Mouse (Mus musculus) erythroid progenitor cell, adult 5-6 weeks (primary cell): ENCODE measurements around the gene Il17rb. TPM values are rescaled to one million over a fixed set of nuclear protein-coding genes. Genes with fewer than 3 reads are reported as not detected.

Experiments
- ATAC-seq: replicated peaks from 2 replicates; pipeline ENCODE4 v1.8.0; 2016; ENCODE audit warnings: moderate number of reproducible peaks, mild to moderate bottlenecking, moderate TSS enrichment, inconsistent platforms; ENCODE audit not compliant: poor library complexity, low FRiP score, severe bottlenecking
- total RNA-seq, 2 experiments: library from RNA; stranded (forward) in 1 of 2; stranded (reverse) in 1 of 2; fragments of 150-400 nt in 1 of 2; fragments of 186-747, 209-891 nt in 1 of 2; gene quantifications; 2 replicates each; pipeline versions ENCODE4 v1.2.3 to v1.2.4; 2015 to 2017; ENCODE audit warnings: low replicate concordance in 2 of 2

Gene Il17rb
- total RNA-seq (2015; ENCODE audit: low replicate concordance) = 0.42 and 3.2 TPM in 2 replicates
- 1.4 and 3.1 TPM in 2 replicates for total RNA-seq (2017; ENCODE audit: low replicate concordance)

DNA sequence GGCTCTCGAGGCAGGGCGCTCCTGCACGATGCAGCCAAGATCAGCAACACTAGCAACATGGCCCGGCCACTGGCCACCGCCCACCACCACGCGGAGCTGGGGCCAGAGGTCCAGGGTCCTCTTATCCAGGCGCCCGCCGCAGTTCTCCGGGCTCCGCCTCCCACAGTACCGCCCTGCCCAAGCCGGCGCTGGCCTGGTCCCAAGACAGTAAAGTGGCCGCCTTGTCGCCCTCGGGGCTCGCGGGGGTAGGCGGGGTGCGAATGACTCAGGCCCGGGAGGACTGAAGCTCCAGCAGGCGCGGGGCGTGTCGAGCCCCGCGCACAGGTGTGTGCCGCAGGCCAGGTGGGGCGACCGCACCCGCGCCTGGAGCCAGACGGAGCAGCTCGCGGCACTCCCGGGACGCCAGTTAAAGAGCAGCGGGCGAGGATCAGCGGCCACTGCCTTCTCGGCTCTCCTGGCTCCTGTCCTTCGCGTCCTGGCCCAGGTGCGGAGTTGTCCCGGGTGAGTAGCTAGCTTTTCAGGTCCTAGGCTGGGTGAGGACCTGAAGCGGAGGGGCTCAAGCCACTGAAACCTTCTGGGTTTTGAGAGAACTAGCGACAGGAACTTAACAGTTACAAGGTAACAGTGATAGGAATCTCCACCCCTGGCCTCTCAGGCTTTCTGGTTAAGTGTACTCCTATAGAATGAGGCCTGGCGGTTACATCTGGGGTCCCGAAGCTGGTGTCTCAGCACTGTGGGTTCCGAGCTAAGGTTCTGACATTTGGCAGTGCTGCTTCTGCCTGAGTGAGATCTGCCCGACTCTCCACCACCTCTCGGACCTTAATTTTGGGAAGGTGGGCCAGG, at the start of gene Il17rb, which contains the start of gene Chdh:
Gene Il17rb, minus strand, starts transcription at position 164 of the 843 bp plus-strand sequence.
Gene Chdh, plus strand, starts transcription at position 291 of the 843 bp plus-strand sequence.
- no peak for ATAC-seq

DNA sequence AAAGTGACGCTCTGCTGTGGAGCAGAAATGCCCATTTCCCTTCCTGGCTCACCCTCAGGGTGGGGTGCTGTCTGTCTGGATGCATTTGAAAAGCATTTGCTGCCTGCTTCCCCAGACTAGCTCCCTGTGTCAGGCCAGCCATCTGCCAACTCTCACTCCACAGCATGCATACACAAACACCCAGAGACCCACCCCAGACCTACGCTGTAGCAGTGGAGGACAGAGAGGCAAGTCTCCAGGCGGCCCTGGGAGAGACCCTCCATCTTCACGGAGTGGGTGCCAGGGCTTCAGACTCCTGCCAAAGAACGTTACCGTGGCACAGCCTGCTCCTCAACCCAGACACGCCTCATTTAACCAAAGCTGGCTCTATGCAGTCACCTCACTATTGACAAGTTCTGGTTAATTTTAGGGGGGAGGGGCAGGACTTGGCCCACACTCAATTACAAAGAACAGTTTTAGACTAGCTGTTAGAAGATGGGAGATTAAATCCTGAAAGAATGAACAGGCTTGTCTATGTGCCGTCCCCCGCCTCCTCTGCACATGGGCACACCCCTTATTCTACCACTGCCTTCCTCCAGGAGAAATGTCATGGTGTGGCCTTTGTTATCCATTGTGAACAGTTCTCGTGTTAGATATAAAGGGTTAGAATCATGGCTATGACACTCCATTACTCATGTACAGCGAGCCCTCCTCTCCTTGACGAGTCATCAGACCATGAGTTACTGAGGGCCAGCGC, 47.5 kb upstream of the Il17rb start:
- ATAC-seq = no peak

DNA sequence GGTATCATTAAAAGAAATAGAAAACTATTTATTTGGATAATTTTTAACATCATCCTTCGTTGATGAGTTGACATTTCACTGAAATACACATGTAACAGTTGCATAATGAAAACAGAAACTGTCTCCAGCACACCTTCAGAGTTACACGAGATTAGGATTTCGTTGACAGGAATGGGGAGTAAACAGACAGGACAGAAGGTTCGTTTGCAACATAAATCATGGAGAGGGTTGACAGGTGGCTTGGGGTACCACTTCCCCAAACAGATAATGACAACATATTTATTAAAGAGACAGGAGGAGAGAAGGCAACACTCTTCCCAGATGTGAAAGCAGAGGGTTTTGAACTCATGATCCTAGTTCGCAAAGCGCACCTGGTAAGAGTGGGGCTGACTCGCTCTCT, 46.2 kb upstream of the Il17rb start:
- ATAC-seq = no peak

DNA sequence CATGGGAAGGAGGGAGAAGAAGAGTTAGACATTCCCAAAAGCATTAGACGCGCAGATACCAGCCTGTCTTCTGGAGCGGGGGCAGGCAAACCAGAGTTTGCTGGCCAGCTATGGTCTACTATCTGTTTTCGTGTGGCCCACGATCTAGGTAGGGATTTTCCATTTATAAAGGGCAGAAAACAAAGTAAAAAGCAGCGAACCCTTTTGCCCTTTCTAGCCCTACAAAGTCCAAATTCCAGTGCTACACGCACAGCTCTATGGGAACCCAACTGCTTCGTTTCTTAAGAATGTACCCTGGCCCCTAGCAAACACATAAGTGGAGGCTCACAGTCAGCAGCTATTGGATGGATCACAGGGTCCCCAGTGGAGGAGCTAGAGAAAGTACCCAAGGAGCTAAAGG, 41.6 kb upstream of the Il17rb start:
- ATAC-seq = no peak

DNA sequence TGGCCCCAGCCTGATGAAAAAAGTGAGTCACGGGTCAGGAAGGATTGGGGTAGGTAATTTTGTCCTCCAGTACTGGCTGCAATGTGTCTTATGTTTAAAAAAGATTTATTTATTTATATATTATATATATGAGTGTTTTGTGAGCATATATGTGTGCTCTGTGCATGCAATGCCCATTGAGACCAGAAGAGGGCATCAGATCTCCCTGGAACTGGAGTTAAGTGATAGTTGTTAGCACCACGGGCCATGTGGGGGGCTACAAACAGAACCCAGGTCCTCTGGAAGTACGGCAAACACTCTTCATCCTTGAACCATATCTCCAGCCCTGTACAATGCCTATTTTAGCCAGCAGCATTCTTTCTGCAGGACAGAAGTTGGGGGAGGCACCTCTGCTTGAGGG, 39.4 kb upstream of the Il17rb start:
- no peak for ATAC-seq

DNA sequence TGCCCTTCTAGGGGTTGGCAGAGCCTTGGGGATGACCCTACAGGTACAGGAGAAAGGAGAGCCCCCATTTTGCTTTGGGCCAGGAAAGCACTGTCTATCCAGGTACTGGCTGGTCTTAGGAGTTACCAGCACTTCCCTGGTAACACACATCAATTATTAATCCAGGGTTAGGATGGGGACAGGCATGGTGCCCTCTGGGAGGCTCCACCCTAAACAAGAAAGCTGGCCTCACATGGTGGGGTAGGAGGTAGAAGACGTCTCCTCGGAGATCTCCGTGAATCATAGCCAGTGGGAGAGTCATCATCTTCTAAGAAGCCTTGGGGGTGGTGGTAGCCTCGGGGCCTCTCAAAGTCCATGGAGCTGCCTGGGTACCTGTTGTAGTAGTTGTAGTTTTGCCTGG, 38.3 kb upstream of the Il17rb start:
- ATAC-seq = no peak

DNA sequence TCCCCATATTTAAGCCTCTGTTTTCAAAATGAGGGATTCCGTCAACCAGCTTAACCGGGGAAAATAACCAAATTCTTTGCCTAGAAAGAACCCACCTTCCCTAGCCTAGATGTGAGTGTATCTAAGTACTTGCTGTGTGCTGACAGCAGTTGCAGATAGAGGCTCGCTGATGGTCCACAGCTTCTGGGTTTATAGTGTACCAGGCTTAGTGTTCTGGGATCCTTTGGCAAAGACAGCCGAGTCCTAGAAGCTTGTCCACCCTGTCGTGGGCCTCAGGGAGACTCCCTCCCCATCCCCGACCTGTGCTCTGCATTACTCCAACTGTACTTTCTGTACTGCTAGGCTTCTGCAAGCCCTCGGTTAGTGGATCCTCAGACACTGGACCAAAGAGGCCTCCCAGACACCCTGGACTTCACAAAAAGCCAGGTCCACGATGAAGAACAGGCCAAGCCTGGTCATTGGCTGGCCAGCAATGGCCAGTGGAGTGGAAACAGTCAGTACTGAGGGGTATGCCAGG, 37.1 kb upstream of the Il17rb start:
- ATAC-seq = no peak

DNA sequence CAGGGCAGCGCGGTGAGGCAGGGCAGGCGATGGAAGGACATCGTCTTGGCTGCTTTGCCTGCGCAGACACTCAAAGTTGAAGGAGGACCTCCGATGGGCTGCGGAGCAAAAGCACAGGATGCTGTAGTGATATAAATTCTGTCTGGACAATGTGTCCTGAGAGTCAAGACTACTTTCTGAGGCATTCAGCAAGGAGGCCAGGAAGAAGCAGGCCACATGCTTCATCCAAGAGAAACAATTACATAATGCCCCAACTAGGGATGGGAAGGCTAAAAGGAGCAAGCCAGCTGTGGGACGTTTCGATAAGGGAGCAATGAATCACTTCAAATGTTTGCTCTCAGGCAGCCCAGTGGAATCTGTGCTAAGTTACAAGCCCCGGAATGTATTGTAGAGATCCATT, 36.5 kb upstream of the Il17rb start:
- ATAC-seq = no peak

DNA sequence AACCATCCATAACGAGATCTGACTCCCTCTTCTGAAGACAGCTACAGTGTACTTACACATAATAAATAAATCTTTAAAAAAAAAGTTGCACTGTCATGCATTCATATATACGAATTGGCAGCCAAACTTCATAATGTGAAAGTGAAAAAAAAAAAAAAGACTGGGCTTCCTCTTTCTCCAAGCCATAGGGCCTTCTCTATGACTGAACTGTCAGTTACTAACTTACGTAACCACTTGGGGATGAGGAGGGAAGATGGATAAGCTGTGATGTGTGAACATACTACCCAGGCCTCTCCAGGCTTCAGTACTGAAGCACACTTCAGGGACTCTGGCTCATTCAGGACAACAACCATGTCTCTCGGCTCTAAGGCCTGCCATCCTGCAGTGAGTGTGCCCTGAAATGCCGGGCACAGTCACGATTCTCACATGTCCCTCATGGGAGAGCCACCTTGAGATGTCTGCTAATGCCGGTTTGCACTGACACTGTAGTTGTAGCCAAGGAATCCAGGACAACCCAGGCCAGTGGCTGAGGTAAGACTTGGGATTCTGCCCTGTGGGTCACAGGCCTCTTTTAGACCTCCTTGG, 34.8 kb upstream of the Il17rb start:
- no peak for ATAC-seq

DNA sequence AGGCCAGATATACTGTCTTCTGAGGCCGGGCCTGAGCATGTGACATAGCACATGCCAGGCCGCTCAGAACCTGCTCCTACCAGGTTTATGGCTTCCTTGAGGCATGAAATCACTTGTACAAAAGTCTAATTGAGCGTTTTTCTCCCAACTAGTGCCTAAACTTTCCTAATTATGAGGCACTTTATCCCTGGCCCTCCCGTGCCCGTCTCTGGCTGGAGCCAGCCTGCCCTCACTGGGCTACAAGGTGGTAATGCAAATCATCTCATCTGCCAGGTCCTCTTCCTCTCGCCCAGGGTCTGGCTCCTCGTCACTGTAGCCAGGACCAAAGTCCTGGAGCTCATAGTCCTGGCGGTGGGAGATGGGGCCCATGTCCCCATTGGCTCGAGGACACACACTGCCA, 33.1 kb upstream of the Il17rb start:
- no peak for ATAC-seq

DNA sequence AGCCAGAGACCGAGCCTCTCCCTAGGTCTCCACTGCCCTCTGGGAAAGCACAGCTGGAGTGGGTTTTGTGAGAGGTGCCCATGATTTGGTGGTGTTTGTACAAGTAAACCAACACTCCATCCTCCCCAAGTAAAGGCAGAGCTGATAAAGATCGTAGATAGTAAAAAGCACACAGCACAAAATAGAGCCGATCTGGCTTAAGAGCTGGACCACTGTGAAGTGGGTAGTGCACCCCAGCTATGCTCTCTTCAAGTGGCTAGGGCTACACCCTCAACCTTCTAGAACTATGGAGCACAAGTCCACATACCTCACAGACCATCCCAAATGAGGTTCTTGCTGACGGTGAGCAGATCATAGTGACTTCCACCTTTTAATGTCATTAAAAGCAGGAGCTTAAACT, 30.7 kb upstream of the Il17rb start:
- no peak for ATAC-seq

DNA sequence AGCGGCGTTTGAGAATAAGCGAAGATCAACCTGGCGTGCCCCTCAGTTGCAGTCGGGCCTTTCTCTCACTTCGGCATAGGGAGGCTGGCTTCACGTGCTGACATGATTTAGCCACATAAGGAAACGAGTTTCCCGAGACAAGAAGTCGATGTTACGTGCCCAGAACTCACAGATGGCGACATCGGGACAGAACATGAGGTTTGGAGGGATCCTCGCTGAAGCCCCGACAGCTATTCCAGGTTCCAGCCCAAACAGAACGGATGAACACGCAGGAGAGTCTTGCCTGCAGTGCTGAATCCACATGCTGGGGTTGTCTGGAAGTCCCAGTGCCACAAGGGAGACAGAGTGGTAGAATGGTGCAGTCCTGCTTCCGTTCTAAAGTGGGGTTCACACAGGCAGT, 29.7 kb upstream of the Il17rb start:
- no peak for ATAC-seq

DNA sequence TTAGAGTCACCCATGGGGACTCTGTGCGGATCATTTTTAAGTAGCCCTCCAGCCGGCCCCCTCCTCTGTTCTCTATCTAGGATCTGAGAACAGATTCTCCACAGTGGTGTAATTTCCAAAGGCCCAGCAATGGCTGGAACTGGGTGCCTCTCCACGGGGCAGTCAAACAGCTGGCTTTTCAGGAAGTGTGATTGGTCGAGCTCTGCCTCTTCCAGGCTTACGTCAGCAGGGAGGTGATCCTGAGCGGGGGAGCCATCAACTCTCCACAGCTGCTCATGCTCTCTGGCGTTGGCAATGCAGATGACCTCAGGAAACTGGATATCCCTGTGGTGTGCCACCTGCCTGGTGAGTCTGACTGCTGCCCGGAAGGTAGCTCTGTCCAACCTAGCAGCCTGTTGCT, 24.7 kb upstream of the Il17rb start:
- no peak for ATAC-seq

DNA sequence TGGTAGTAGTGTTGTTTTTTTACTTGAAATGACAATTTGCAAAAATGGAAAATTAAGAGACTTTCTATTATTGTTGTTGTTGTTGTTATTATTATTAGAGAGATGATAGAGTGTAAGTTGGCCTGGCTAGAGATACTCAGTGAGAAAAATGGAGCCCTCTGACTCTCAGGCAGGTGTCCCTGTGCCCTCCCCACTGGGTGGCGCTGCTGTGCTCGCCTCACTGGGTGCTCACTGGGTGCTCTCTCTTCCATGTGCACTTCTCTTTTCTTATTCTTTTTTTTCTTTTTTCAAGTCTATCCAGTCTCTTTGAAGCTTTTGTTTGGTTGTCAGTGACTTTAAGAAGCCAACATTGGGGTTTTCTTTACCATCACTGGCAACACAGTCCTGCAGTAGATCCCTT, 18.7 kb upstream of the Il17rb start:
- ATAC-seq = no peak

DNA sequence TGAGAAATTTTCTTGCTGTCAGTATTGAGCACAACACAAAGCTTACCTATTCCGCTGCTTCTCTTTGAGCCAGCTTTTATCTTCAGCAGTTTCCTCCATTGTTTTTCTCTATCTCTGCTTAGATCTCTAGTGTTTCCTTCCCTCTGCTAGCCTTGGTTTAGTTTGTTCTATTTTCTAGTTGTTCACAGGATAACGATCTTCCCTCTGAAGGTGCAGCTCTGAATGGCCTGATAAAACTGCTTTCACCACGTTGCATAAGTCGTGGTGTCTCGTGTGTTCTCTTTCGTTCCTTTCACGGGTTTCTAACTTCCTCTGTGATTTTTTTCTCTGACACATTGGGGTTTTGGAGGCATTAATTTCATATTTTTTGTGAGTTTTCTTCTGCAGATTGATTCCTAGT, 15.7 kb upstream of the Il17rb start:
- ATAC-seq = no peak

DNA sequence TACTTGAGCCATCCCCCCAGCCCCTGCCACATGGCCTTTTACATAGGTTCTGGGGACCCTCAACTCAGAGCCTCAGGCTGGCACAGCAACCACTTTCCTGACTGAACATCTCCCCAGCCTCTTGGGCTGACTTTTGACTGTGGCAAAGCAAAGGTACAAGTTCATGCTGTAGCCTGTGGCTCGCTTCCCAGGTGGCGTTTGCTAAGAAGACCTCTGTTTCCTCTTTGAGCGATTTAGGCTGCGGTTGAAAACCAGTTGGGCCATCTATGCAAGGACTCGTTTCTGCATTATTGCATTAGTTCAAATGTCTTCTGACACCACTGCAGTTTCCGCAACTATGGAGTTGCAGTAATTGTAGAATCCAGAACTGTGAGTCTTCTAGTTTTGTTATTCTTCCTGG, 13.8 kb upstream of the Il17rb start:
- ATAC-seq = no peak

DNA sequence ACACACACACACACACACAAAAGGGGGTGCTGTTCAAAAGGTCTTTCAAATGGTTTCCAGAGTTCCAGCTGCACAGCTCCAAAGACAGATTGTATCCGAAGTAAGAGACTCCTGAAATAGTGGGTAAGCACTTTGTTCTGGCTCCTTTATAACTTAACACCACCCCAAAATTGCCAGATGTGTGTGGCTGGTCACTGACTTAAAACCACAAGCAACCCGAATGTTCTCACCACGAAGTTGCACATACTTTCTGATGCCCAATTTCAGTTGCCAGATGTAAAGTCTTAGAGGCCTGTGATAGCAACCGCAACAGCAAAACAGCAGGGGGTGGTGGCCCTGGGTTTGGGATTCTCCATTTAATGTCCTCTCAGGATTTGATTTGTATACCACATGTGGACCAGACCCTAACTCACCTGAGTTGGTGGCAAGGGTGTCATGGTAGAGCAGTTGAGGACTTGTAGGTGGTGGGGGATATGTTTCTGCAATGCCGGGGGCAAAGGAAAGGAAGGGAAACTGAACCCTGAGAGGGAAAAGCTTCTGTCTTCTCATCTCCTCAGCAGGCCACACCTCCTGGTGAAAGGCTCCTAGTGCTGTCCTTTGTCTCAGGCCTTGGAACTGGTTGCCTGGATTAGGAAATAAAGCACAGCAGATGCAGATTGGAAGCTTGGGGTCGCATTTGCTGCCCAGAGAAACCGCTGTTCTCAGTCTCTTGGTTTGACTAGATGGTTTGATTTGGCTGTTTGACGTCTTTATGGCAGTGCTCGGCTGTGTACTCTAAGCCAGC, 11.3 kb upstream of the Il17rb start:
- ATAC-seq = no peak

DNA sequence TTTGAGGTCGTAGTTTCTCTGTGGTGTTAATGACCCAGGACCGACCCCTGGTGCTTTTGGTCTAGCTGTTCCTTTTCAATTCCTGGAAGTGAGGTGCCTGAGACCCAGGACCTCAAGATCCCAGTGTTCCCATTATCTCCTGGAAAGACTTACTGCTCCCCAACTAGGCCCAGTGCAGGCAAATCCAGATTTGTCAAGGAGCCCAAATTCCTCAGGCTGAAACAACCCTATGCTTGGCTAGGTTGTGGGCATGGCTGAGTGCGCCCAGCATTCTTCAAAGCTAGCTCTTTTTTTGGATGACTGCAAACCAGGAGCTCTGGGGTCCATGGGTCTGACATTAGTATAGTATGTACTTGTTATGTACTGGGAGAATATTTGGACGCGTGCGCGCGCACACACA, 10.7 kb upstream of the Il17rb start:
- no peak for ATAC-seq

DNA sequence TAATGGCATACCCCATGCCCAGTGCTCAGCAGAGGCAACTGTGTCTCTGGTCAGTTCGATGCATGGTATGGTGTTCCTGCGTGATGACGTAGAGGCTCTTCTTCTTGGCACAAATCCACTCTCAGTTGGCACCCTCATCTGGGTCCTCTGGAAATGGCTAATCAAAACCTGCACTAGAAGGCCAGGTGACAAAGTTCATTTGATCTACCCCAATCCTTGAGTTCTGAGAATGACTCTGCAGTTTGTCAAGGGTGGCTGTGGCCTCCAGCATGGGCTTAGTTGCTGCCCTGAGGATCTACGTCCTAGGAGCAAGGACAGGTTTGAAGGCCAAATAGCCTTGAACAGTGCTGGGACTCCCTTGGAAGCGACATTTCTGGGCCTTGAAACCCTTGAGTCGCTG, 10.2 kb upstream of the Il17rb start:
- no peak for ATAC-seq

DNA sequence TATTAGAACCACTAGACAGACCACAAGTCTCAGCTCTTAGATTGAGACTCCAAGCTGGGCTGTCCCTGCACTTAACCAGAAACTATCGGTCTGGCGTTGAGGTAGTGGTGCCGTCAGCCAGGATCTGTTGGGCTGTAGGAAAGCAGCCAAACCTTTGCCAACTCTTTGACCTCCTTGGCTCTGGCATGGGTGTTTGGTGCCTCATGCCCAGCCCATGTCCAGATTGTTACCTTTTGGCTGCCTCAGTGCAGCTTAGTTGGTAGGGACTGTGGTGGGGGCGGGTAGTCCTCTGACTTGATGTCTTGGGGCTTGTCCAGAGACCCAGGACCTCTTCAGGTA, 9.7 kb upstream of the Il17rb start:
- ATAC-seq = no peak
